Mouse (Mus musculus) heart, adult 10 weeks (tissue): Measurements from ENCODE around the gene Cnpy1. TPM values are rescaled to one million over a fixed set of nuclear protein-coding genes. Genes with fewer than 3 reads are reported as not detected.

Source experiments
- polyA plus RNA-seq: library from polyadenylated mRNA; stranded (reverse); fragments of 350-450 nt; fragmentation: Illumina TruSeq; extraction: RNeasy Lipid Tissue Mini Kit (QIAGEN cat#74804); gene quantifications from one replicate; pipeline ENCODE4 v1.2.3, GENCODE M21; 2014; ENCODE audit warnings: low read depth, low replicate concordance

Cnpy1 gene
- not detected for polyA plus RNA-seq

DNA sequence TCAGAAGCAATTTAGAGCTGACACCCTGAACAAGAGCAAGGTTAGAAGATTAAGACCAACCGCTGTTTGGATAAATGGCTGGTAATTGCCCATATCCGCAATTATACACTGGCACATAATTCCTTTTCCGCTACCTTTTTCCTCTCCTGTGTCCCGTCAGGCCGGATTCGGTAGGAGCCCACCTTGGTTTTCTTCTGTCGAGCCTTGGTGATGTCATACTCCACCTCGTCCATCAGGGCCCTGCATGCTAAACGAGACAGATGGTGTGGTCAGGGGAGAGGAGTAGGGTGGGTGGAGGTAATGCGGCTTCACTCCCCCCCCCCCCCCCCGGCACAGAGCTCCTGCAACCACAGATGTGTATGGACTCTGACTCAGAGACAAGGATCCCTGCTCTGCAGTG lies at the start of gene Cnpy1:
Cnpy1 (minus strand) TSS at position 233 of the 400 bp plus-strand sequence.

GRCm38 (mm10) chr5:28165358-28166255 lies 80.0 kb downstream of the Cnpy1 start, which contains the start of gene En2:
En2 (plus strand) TSS chr5:28165694.

Other genes starting within 250 kb of the Cnpy1 start
- gene Insig1, start 174.4 kb downstream of the Cnpy1 start, polyA plus RNA-seq = 16.6 TPM
- not detected for gene En2, start 80.1 kb downstream of the Cnpy1 start, polyA plus RNA-seq
- gene Rbm33, start 71.3 kb upstream of the Cnpy1 start, polyA plus RNA-seq = 19.2 TPM
- gene Shh, start 221.4 kb upstream of the Cnpy1 start, polyA plus RNA-seq = not detected